Mouse (Mus musculus): Measurements from ENCODE around the gene Nsun4.

Gene Nsun4

DNA sequence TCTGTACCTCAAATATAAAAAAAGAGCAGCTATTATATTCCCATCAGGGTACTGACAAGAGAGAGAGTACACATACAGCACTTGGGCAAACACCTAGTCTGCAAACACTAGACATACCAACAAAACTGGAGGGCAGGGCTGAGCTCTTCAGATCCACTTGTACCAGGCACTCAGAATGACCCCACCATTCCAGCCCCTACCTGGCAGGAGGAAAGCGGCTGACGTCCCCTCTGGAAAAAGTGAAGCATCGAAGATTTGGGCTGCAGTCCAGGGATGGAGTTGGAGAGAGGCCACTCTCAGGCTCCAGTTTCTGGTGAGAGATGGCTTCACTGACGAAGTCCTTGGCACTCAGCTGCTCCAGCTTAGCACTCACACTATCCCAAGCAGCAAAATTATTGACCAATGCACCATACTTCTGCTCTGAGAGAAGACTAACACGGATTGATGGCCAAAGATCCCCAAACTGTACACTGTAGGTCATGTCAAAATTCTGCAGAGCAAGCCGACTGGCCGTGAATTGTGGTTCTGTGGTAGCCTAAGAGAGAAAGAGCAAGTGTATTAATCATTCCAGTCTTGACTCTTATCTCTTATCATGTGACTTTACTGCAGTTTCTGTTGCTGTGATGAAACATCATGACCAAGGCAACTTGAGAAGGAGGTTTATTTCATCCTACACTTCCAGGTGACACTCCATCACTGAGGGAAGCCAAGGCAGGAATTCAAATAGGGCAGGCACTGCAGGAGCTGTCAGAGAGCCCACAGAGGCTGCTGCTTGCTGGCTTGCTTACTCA, 5.4 kb downstream of the Nsun4 start:
- in situ Hi-C loops (cut with MboI, MseI): no loop called here

DNA sequence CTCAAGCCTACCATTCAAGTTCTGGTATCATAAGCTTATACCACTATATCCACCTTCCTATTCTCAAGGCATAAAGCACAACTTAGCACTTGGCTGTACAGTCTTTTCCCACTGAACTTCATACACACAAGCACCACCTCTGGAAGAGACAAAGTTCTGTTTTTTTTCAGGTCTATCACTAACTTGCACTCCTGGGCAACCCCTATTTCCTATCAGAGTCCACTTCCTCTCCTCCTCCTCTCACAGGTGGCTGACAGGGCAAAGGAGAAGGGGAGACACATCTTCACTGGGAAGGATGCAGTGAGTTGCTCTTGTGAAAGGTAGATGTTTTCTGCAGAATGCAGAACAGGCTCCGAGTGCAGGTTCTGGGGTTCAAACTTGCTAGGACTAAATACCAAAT, 6.0 kb downstream of the Nsun4 start:
- in situ Hi-C loops (cut with MboI, MseI): no loop called here

DNA sequence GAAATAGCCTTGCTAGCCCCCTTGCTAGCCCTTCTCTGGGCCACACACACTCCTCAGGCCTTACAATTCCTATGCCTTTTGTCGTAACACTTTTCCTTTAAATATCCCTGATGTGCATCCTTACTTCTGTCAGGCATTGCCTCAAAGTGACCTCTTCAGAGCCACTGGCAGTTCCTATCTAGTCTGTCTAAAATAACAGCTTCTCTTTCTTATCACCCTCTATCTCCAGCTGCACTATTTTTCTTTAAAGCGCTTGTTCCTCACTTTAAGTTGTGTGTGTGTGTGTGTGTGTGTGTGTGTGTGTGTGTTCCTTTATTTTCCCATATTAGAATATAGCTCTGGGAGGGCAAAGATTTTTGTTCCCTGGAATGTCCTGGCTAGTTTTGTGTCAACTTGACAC, 7.1 kb downstream of the Nsun4 start:
- in situ Hi-C loops (cut with MboI, MseI): no loop called here

DNA sequence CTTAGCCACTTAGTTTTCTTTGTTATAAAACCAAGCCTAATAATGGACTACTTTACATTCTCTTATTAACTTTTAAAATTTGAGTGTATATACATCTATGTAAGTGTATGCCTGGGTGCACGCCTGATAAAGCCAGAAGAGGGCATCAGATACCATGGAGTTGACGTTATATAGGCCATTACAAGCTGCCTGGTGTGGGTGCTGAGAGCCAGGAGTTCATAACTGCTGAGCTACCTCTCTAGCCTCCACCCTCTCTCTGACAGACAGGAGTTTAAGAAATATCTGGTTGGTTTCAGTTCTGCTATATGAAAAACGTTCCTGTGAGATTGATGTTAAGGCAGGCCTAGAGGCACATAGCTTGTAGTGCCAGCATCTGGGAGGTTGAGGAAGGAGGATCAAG, 11.5 kb downstream of the Nsun4 start:
- in situ Hi-C loops (cut with MboI, MseI): no loop called here

DNA sequence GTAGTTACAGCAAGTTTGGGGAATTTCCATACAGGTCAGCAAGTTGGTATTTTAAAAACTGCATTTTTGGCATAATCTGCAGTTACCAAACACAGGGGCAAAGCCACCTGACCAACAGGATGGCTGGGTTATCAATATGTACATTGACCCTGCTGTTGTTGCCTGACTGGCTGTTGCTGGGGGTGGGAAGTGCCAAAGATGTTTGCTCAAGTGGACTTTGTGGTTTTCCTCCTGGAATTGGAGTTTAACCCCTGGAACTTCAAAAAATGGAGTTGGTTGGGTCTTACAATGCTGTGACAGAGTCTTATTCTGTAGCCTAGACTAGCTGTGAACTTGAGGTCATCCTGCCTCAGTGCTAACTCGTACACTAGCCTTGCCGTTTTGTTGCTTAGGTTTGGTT, 13.2 kb downstream of the Nsun4 start:
- in situ Hi-C loops (cut with MboI, MseI): no loop called here

DNA sequence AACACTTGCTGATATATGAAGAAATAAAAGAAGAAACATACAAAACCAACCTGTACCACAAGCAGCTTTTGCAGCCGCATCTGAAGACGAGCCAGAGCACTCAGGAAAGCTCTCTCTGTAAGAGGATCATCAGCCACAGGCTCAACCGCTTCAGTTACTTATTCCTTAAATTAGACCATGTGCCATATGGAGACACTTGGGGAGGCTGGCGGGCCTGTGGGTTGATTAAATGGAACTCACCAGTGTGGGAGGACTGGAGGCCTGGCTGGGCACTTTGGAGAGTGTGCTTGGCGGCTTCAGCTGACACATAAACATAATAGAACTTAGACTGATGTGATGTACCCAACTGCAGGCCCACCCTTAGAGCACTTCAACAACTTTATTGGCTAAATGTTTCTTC, 20.3 kb downstream of the Nsun4 start:
- in situ Hi-C loops (cut with MboI, MseI): no loop called here

DNA sequence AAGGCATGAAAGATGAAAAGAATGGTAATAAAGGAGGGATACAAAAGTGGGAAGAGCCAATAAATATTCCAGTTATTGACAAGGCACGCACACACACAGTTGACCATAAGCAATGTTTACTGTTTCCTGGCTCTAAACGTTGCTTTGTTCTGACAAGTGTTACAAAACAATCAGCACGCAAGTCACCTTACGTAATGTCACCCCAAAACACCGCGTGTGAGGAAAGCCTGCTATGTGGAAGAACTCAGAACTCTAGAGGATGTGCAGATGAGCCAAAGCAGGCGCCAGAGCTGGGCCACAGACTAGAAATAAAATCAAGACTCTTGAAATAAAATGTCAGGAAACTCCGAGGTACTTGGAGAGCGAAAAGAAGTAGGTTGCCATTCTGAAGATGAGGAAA, 20.8 kb downstream of the Nsun4 start:
- in situ Hi-C loops (cut with MboI, MseI): no loop called here

DNA sequence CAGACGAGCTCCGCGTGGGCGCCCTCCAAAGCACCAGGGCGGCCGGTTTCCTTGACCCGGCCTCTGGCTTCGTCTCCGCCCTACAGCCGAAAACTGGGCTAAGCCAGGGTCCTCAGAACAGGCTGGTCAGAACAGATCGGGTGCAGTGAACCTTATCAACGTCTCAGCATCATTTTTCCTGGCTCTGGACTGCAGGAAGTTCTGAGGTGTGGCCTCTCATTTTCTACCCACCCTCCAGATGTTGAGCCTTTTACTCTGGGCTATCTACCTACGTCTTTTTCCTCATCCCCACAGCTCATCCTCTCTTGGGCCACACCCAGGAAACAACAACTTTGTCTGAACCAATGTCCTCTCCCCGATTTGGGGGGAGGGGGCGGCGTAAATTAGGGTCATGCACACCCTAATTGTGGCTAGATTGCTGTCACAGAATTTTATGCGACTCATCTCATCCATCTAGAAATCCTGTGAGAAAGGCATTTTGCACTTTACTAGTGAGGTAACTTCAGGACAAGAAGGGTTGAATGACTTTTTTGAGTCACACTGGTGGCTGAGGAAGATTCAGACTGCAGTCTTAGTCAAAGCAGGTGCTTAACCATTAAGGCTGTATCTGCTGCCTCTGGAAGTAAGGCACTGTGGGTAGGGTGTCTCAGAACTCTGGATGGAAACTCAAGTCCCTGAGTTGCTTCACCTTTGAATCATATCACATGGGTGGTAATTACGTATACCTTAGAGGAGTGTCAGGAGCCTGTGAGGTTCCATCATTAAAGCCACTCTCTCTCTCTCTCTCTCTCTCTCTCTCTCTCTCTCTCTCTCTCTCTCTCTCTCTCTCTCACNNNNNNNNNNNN, 35.6 kb downstream of the Nsun4 start, which contains the start of gene Faah:
Gene Faah (minus strand): TSS at position 25 of the 845 bp plus-strand sequence.
- in situ Hi-C loops (cut with MboI, MseI): loop anchor here (5.0 kb wide), 1 partner anchor 34 kb away; the partner anchor contains the start of gene Nsun4

DNA sequence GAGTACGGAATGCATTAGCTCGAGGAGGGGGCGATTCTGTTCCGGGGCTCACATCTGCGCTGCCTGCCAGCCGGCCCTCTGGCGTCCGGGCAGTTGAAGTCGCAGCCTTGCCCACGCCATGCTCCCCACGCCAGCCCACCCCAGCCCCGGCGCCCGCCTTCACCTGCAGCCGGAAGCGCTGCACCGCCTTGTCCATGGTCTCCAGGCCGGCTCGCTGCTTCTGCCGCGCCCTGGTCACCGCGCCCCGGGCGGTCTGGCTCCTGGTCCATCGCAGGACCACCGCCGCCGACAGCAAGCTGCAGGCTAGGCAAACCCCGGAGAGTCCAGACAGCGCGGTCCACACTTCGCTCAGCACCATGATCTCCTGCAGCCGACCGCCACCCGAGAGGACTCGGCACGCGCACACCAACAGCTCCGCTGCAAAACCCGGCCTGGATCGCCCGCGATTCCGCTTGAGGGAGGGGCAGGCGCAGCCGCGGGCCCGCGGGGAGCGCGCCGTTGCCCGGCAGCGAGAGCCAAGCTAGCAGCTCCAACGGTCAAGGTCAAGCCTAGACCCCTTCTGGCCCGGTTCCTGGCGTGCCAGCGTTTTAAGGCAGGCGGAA, 36.3 kb downstream of the Nsun4 start:
- in situ Hi-C loops (cut with MboI, MseI): loop anchor here (5.0 kb wide), 1 partner anchor 35 kb away; the partner anchor contains the start of gene Nsun4

DNA sequence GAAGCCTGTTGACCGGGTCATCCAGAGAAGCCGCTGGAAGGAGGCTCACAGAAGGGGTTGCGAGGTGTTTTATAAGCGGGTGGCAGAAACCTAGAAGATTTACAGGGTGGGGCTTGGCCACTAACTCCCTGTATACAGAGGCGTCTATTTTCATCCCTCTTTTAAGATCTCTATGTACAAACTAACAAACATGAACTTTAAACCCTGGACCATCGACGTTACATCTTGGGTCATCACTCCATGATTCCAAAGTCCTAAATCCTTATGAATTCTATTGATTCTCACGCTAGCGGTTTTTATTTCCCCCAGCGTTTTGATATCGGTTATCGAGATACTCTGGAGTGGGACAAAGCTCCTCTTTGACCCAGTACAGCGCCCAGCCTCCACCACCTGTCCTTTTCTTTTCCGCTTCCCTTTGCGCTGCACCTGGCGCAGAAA, 36.8 kb downstream of the Nsun4 start:
- in situ Hi-C loops (cut with MboI, MseI): loop anchor here (5.0 kb wide), 1 partner anchor 35 kb away; the partner anchor contains the start of gene Nsun4

DNA sequence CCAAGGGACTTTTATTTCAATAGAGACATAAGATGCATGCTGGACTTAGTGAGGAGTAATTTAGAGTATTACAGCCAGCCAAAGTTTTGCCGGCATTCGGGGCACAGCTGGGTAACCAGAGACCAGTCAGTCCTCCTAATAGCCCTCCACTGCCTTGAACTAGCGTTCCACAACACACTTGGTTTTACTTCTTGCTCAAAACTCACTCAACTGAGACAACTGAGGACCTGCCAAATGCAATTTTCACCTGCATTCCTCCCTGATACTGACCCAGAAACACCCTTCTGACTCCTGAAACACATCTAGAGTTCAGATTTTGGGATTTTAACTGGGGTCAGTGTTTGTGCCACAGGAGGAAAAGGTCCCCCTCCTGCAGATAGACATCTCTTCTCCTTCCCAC, 37.3 kb downstream of the Nsun4 start:
- in situ Hi-C loops (cut with MboI, MseI): loop anchor here (5.0 kb wide), 1 partner anchor 36 kb away; the partner anchor contains the start of gene Nsun4

DNA sequence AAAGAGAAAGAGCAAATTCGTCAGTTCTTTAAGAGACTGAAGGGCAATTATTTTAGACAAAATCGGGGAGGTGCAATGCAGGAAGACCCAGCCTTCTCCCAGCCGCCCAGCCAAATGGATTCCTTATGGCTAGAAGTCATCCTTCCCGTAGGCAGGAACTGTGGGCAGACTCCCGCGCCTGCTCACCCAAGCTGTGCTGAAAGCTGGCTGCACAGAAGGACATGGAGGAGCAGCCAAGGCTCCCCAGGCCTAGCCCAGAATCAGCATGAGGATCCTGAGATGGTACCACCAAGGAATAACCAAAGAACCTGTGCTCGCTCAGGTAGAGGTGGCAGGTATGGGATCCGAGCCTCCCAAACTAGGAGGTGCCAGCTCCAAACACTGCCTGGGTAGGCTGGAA, 37.7 kb downstream of the Nsun4 start:
- in situ Hi-C loops (cut with MboI, MseI): loop anchor here (5.0 kb wide), 1 partner anchor 36 kb away; the partner anchor contains the start of gene Nsun4

DNA sequence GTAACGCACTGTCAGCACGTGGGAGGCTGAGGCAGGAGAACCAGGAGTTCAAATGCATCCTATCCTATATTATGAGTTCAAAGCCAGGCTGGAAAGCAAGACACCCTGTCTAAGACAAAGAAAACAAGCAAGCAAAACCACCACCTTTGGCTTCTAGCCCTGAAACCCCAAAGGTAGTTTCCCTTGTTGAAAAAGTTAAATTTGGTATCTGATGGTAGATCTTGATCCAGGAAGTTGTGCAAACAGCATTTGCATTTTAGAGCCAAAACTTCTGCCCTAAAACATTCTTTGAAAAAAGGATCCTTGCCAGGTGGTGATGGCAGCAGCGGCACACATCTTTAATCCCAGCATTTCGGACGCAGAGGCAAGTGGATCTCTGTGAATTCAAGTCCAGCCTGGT, 38.2 kb downstream of the Nsun4 start:
- in situ Hi-C loops (cut with MboI, MseI): loop anchor here (5.0 kb wide), 1 partner anchor 37 kb away; the partner anchor contains the start of gene Nsun4

DNA sequence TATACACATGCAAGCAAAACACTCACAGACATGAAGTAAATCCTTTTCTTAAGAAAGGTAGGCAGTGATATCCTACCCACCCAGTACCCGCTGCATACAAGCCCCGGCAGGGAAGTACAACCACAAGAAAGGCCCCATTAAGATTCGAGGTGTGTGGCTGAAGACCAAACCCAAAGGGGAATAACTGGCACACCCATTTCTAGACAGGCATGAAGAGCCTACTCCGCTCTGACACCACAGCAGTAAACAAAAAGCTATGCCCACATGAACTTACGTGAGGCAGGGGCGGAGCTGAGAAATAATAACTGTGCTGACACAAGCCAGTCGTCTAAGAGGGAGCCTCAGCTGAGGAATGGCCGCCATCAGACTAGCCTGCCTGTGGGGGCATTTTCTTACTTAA, 43.5 kb downstream of the Nsun4 start:
- in situ Hi-C loops (cut with MboI, MseI): no loop called here

DNA sequence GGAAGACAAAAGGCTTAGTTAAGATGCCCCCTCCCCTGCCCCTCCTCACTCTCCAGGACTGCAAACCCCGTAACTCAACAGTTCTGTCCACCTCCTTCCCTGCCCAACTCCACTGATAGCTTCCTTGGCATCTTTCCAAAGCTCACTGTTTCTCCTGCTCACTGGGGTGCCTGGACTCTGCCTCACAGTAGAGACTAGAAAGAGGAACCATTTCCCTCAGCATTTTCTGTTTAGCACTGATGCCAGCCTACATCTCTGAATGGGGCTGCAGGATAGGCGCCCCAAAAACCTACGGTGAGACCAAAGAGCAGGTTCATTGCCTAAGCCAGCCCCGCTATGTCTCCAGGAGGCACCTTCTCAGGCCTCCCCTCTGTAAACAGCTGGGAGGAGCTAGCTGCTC, 52.5 kb downstream of the Nsun4 start:
- in situ Hi-C loops (cut with MboI, MseI): no loop called here

DNA sequence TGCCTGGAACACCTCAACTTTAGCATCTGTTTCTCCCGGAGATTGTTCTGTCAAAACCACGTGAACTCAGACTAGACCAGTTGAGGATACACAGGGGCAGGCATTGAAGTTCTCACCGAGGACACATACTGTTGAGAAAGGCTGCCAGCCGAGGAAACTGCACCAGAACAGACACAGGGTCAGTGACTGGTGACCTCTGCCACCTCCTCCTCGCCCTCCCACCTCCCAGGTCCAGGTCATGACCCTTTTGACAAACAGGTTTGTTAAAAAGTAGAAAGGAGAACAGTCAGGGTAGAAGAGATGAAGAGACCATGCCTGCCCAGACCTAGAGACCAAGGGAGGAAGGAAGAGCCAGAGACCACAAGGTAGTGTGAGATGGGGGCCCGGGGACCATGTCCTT, 53.0 kb downstream of the Nsun4 start:
- in situ Hi-C loops (cut with MboI, MseI): no loop called here

DNA sequence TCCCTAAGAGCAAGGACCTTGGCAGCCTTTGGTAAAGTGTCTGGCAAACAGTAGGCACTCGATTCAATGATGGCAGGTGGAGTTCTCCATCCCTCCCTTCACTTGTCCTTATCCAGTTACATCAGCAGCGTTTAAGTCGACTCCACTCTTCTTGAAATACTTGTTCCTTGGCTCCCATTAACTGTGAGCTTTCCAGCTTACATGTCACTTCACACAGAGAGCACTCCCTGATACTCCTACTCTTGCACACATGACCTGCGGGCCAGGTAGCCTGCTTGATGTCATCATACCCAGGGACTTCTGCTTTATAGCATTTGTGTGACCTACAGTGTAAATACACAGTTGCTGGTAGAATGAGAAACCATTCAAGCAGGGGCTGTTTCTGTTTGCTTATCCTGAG, 56.9 kb downstream of the Nsun4 start:
- in situ Hi-C loops (cut with MboI, MseI): no loop called here

DNA sequence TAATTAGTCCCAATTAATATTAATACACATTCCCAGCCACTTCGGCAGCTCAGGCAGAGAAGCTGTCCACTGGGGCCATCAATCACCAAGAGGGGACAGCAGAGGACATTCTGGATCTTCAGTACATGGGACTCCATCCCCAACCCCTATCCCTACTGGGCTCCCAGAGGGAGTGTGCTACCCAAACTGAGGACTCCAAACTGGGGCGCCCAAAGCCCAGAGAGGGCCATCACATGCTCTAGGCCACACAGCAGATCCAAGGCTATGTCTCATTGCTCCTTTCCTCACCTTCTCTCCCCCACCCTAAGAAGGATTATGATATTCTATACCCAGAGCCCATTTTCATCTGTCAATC, 58.3 kb downstream of the Nsun4 start:
- in situ Hi-C loops (cut with MboI, MseI): no loop called here

DNA sequence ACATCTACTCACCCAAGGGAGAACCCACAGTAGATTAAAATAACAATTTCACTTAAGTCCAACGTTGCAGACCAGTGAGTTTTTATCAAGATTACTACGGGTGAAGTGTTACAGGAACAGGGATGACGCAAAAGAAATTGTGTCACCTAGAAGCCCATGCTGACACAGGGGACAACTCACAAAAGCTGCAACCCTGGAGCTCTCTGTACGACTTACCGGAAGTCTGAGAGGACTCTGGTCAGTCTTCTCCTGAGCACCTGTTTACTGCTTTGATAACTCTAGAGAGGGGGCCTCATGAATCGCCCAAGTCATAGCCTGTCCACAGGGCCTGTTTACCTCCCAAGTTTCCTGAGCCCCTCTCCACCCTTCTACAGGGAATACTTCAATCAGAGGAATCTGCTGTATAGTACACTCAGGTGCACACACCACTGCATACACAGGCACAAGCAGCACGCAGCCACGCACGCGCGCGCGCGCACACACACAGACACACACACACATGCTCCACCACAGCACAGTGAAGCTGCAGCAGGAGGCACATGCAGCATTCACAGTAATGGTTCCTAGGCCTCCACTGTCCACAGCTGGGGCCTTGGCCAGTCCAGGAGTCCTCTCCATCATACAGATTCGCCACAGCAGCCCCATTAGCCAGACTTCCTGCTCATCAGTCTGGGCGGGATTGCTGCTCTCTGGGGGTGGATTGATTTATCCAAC, 58.9 kb downstream of the Nsun4 start:
- in situ Hi-C loops (cut with MboI, MseI): no loop called here

DNA sequence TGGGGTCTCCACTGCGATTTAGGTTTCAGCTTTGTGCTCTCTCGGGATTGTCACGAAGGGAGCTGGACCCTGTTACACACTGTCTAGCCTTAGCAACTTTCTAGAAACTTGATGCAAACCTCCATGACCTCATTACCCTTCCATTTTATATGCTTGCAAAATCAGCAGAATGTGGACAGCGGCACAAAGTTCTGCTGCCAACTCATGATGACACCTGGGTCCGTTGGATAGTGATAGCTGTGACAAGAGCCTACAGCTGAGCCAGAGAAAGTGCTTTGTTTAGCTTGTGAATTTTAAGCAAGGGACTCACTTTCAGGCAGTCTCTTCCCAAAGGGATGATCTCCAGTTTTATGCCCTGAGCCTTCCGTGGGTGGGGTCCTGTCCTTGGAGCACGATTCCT, 64.3 kb downstream of the Nsun4 start:
- in situ Hi-C loops (cut with MboI, MseI): loop anchor here (10.0 kb wide), 1 partner anchor 255 kb away; the partner anchor contains the start of gene Efcab14

DNA sequence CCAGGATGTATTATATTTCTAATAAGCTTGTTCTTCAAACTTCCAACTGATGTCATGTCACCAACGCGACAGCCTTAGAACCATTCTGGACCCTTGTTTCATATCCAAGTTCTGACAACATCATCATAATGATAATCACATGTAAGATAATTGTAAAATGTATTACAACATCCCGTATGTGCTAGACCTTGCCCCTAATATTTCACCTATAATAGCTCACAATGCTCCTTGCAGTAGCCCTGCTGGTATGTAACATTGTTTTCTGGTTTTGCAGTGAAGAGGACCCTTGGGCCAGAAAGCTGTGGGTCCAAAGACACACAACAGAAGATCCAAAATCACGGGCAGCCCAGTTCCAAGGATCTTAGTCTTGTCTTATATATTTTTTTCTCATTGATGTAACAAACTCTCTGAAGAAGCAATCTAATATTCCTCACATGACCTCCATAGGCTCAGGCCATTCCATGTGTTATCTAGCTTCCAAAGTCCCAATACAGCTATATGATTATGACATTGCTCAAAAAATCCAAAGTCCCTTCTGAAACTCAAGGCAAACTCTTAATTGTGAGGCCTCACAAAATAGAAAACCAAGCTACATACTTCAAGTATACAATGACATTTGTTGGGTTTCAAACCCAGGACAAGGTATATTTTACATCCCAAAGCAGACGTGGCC, 65.7 kb downstream of the Nsun4 start:
- in situ Hi-C loops (cut with MboI, MseI): loop anchor here (10.0 kb wide), 1 partner anchor 253 kb away; the partner anchor contains the start of gene Efcab14

Measured in T-helper 2 cell (primary cell).